Mouse (Mus musculus) CH12.LX (cell line): ENCODE measurements around the gene Gm128. TPM values are rescaled to one million over a fixed set of nuclear protein-coding genes. Genes with fewer than 3 reads are reported as not detected.

Experiments used
- DNase-seq: peaks from one replicate; pipeline ENCODE4 v3.0.0-alpha.2; 2013; ENCODE audit errors: extremely low read depth
- H3K27ac ChIP-seq: 2 replicates; pipeline ENCODE4 v1.5.1; 2012; ENCODE audit warnings: low read depth, mild to moderate bottlenecking, control low read depth, moderate library complexity; ENCODE audit not compliant: insufficient read depth
- H3K27me3 ChIP-seq: replicated peaks from 2 replicates; pipeline ENCODE3; 2012; ENCODE audit warnings: inconsistent platforms
- H3K36me3 ChIP-seq, 2 experiments: replicated peaks in 1 of 2; 2 replicates each; pipeline versions ENCODE3 to v1.6.1; 2012; ENCODE audit warnings: inconsistent platforms in 1 of 2, low read length in 1 of 2, mild to moderate bottlenecking in 1 of 2, mixed read lengths in 1 of 2, moderate library complexity in 1 of 2; ENCODE audit not compliant: control insufficient read depth in 1 of 2, insufficient read depth in 1 of 2
- H3K4me1 ChIP-seq, 2 experiments: 2 replicates each; pipeline ENCODE4 v1.6.1; 2012; ENCODE audit warnings: inconsistent platforms in 1 of 2, moderate library complexity in 1 of 2; ENCODE audit not compliant: insufficient read depth in 2 of 2, control insufficient read depth in 1 of 2
- H3K4me2 ChIP-seq: 2 replicates; pipeline ENCODE4 v1.6.1; 2012; ENCODE audit warnings: low read depth, mild to moderate bottlenecking, control low read depth; ENCODE audit not compliant: poor library complexity, insufficient read depth, severe bottlenecking
- H3K4me3 ChIP-seq, 3 experiments: fragments of 150-350 bp in 1 of 3; sonication (generic) in 1 of 3; replicated peaks in 1 of 3; 2 replicates each; pipeline versions ENCODE3 to v1.5.1; 2011 to 2012; ENCODE audit warnings: low read depth in 2 of 3, low read length in 2 of 3, mild to moderate bottlenecking in 2 of 3, moderate library complexity in 2 of 3, control low read depth in 1 of 3, improper control_type of control experiment in 1 of 3, inconsistent platforms in 1 of 3, mixed read lengths in 1 of 3; ENCODE audit not compliant: poor library complexity in 1 of 3
- H3K79me2 ChIP-seq: replicated peaks from 2 replicates; pipeline ENCODE4 v1.6.1; 2012; ENCODE audit warnings: mild to moderate bottlenecking, moderate library complexity; ENCODE audit not compliant: control insufficient read depth, poor library complexity, insufficient read depth, severe bottlenecking; ENCODE audit errors: extremely low read depth
- H3K9ac ChIP-seq: 2 replicates; pipeline ENCODE4 v1.6.1; 2012; ENCODE audit warnings: low read depth, mild to moderate bottlenecking, control low read depth, moderate library complexity; ENCODE audit not compliant: insufficient read depth
- H3K9me3 ChIP-seq: replicated peaks from 2 replicates; pipeline ENCODE3; 2012; ENCODE audit warnings: low read length, inconsistent platforms, mixed read lengths
- CHD2 ChIP-seq: IDR thresholded peaks from 2 replicates; pipeline ENCODE4 v1.6.1; 2011; ENCODE audit warnings: low read length, improper control_type of control experiment
- CTCF ChIP-seq, 2 experiments: IDR thresholded peaks in 1 of 2; conservative IDR thresholded peaks in 1 of 2; 2 replicates each; pipeline ENCODE4 v1.5.1; 2011 to 2012; ENCODE audit warnings: low read depth in 2 of 2, low read length in 2 of 2, improper control_type of control experiment in 1 of 2, inconsistent platforms in 1 of 2, mild to moderate bottlenecking in 1 of 2, moderate library complexity in 1 of 2
- E2F4 ChIP-seq: IDR thresholded peaks from 2 replicates; pipeline ENCODE4 v1.6.1; 2011; ENCODE audit warnings: low read depth, low read length, improper control_type of control experiment; ENCODE audit not compliant: insufficient replicate concordance
- EP300 ChIP-seq: IDR thresholded peaks from 2 replicates; pipeline ENCODE4 v1.6.1; 2011; ENCODE audit warnings: low read length, improper control_type of control experiment
- GABPA ChIP-seq: IDR thresholded peaks from 2 replicates; pipeline ENCODE4 v1.6.1; 2012; ENCODE audit warnings: low read depth, low read length, improper control_type of control experiment, inconsistent platforms; ENCODE audit not compliant: insufficient replicate concordance
- HCFC1 ChIP-seq: IDR thresholded peaks from 2 replicates; pipeline ENCODE4 v1.6.1; 2012; ENCODE audit warnings: low read depth, mild to moderate bottlenecking, inconsistent platforms, low read length, improper control_type of control experiment
- IRF4 ChIP-seq: IDR thresholded peaks from 2 replicates; pipeline ENCODE4 v1.6.1; 2014; ENCODE audit warnings: low read depth, mild to moderate bottlenecking, inconsistent platforms, low read length, improper control_type of control experiment
- MAX ChIP-seq: IDR thresholded peaks from 2 replicates; pipeline ENCODE4 v1.6.1; 2011; ENCODE audit warnings: low read length, improper control_type of control experiment
- MAZ ChIP-seq: IDR thresholded peaks from 2 replicates; pipeline ENCODE4 v1.6.1; 2012; ENCODE audit warnings: low read depth, mild to moderate bottlenecking, inconsistent platforms, low read length, improper control_type of control experiment, moderate library complexity
- MXI1 ChIP-seq: IDR thresholded peaks from 2 replicates; pipeline ENCODE4 v1.6.1; 2011; ENCODE audit warnings: mild to moderate bottlenecking, low read depth, low read length, improper control_type of control experiment
- MYC ChIP-seq: IDR thresholded peaks from 2 replicates; pipeline ENCODE4 v1.6.1; 2011; ENCODE audit warnings: low read depth, mild to moderate bottlenecking, improper control_type of control experiment, low read length
- NELFE ChIP-seq: IDR thresholded peaks from 2 replicates; pipeline ENCODE4 v1.6.1; 2011; ENCODE audit warnings: low read depth, low read length, improper control_type of control experiment
- NRF1 ChIP-seq: IDR thresholded peaks from 2 replicates; pipeline ENCODE4 v1.6.1; 2014; ENCODE audit warnings: low read depth, mild to moderate bottlenecking, inconsistent platforms, low read length, improper control_type of control experiment, moderate library complexity
- PAX5 ChIP-seq: IDR thresholded peaks from 2 replicates; pipeline ENCODE4 v1.6.1; 2012; ENCODE audit warnings: low read length, inconsistent platforms, mixed read lengths
- TBP ChIP-seq: conservative IDR thresholded peaks from 2 replicates; pipeline ENCODE4 v1.6.1; 2011; ENCODE audit warnings: low read depth, low read length, improper control_type of control experiment
- UBTF ChIP-seq: IDR thresholded peaks from 2 replicates; pipeline ENCODE4 v1.6.1; 2012; ENCODE audit warnings: low read depth, mild to moderate bottlenecking, inconsistent platforms, low read length, improper control_type of control experiment, moderate library complexity
- USF1 ChIP-seq: IDR thresholded peaks from 2 replicates; pipeline ENCODE4 v1.6.1; 2014; ENCODE audit warnings: low read depth, mild to moderate bottlenecking, inconsistent platforms, low read length, improper control_type of control experiment
- ZC3H11A ChIP-seq: IDR thresholded peaks from 2 replicates; pipeline ENCODE4 v1.6.1; 2012; ENCODE audit warnings: low read depth, mild to moderate bottlenecking, inconsistent platforms, low read length, improper control_type of control experiment
- ZKSCAN1 ChIP-seq: IDR thresholded peaks from 2 replicates; pipeline ENCODE4 v1.6.1; 2012; ENCODE audit warnings: low read depth, inconsistent platforms, low read length, improper control_type of control experiment, borderline replicate concordance
- ZMIZ1 ChIP-seq: IDR thresholded peaks from 2 replicates; pipeline ENCODE4 v1.6.1; 2012; ENCODE audit warnings: low read depth, mild to moderate bottlenecking, inconsistent platforms, low read length, improper control_type of control experiment
- dilution Hi-C: fragments of 300-500 bp; cut with MboI; formaldehyde crosslinking; loops from 2 replicates; pipeline ENCODE4 v1.14.3; 2020; ENCODE audit warnings: low sequenced_read_pairs; ENCODE audit not compliant: extremely low pct_unique_long_range_greater_than_20kb, extremely low pct_ligation_motif_present
- in situ Hi-C: fragments of 300-500 bp; cut with MboI; formaldehyde crosslinking; loops from 3 replicates; pipeline ENCODE4 v1.14.3; 2019; ENCODE audit warnings: low sequenced_read_pairs, low pct_ligation_motif_present, low pct_unique_long_range_greater_than_20kb, mixed read lengths
- polyA plus RNA-seq: library from polyadenylated mRNA; unstranded; fragments of >175 nt; gene quantifications from 2 replicates; pipeline ENCODE4 v1.2.1, GENCODE M21; 2012; ENCODE audit warnings: low read depth; ENCODE audit not compliant: insufficient read length
- total RNA-seq, 2 experiments: library from RNA; depleted of rRNA; stranded (reverse); fragments of 300-350 nt in 1 of 2; fragments of >200 nt in 1 of 2; gene quantifications; 2 replicates each; pipeline ENCODE4 v1.2.3; 2012 to 2014

Gm128 gene
- total and polyA plus RNA-seq, 3 experiments: not detected

DNA sequence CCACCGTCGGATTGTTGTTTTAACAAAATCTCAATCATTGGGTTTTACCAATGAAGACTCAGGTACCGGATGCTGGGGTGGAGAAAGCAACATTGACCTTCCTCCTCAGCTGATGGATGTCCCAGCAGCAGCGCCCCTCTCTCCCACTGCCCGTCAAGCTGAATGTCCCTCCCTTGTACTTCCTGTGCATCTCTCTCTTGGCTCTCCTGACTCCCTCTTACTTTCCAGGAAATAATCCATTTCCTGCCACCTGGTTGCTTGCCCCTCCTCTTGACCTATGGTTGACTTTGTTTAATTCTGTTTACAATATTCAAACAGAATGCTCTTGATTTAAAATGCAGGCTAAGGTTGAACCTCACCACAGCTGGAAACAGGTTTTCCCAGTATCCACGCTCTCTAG is 48.8 kb upstream of the Gm128 start:
- H3K4me3 ChIP-seq: no peak overlapping the region
- peaks cover 20 to 43% of the 10 kb centered on the region in 2 experiments for H3K36me3 ChIP-seq
- no peaks in the 10 kb centered on the region for H3K9me3 ChIP-seq
- H3K4me2 ChIP-seq: no peak overlapping the region
- no peaks in the 10 kb centered on the region for H3K79me2 ChIP-seq
- no peak for DNase-seq
- H3K27ac ChIP-seq: no peak overlapping the region
- in situ Hi-C loops: no loop called here
- H3K9ac ChIP-seq: no peak overlapping the region
- H3K4me1 ChIP-seq: peaks cover 0 to 19% of the 10 kb centered on the region in 2 experiments; a peak in 3 of 4 replicates
- no peak for TF ChIP-seq HCFC1
- dilution Hi-C loops: no loop called here
- no peaks in the 10 kb centered on the region for H3K27me3 ChIP-seq

GRCm38 (mm10) chr3:95289419-95289818 is 48.0 kb upstream of the Gm128 start:
- in situ Hi-C loops: no loop called here
- peaks cover 13 to 36% of the 10 kb centered on the region in 2 experiments for H3K36me3 ChIP-seq
- H3K9ac ChIP-seq: no peak overlapping the region
- no peaks in the 10 kb centered on the region for H3K9me3 ChIP-seq
- TF ChIP-seq CTCF (conservative IDR thresholded peaks at IDR 0.05 in 1 of 2, IDR thresholded peaks at IDR 0.05 in 1 of 2; ENCODE audit: low read depth in 2 of 2, low read length in 2 of 2) (no peak), MXI1 (no peak), UBTF (no peak), ZMIZ1 (no peak), NELFE (no peak), PAX5 (no peak), EP300 (no peak), MAX (no peak), IRF4 (no peak), ZC3H11A (no peak), MYC (no peak), TBP (no peak), NRF1 (no peak), USF1 (no peak), E2F4 (no peak), GABPA (no peak), CHD2 (no peak), MAZ (no peak), ZKSCAN1 (no peak)
- peaks cover 0 to 19% of the 10 kb centered on the region in 2 experiments; a peak in 3 of 4 replicates for H3K4me1 ChIP-seq
- H3K79me2 ChIP-seq: no peaks in the 10 kb centered on the region
- H3K4me2 ChIP-seq: no peak overlapping the region
- no peaks in the 10 kb centered on the region for H3K27me3 ChIP-seq
- no peak for DNase-seq
- dilution Hi-C loops: no loop called here
- H3K4me3 ChIP-seq: no peak overlapping the region
- no peak overlapping the region for H3K27ac ChIP-seq
